Mouse (Mus musculus) midbrain, embryonic 14.5 days (tissue): ENCODE results near the gene Fras1. TPM values are rescaled to one million over a fixed set of nuclear protein-coding genes. Genes with fewer than 3 reads are reported as not detected.

Experiments
- ATAC-seq: fragments of 200-750 bp; cut with Nextera tagmentation; 2 replicates; pipeline ENCODE4 v1.8.0; 2017; ENCODE audit warnings: moderate number of reproducible peaks, moderate library complexity; ENCODE audit not compliant: low FRiP score, low TSS enrichment
- DNase-seq: peaks from one replicate; pipeline ENCODE4 v3.0.0-alpha.2; 2015
- H3K27ac ChIP-seq: fragments of 300-500 bp; sonication (generic); replicated peaks from 2 replicates; pipeline ENCODE4 v1.5.1; 2014; ENCODE audit warnings: mild to moderate bottlenecking, low read depth, low read length, moderate library complexity
- H3K27me3 ChIP-seq: fragments of 300-500 bp; sonication (generic); 2 replicates; pipeline ENCODE4 v1.6.1; 2014; ENCODE audit warnings: low read length, control low read depth, mixed read lengths; ENCODE audit not compliant: control insufficient read depth, insufficient read depth
- H3K36me3 ChIP-seq: fragments of 300-500 bp; sonication (generic); 2 replicates; pipeline ENCODE4 v1.6.1; 2014; ENCODE audit warnings: low read length, control low read depth; ENCODE audit not compliant: control insufficient read depth, insufficient read depth
- H3K4me1 ChIP-seq: fragments of 300-500 bp; sonication (generic); 2 replicates; pipeline ENCODE4 v1.6.1; 2014; ENCODE audit warnings: mild to moderate bottlenecking, antibody characterized with exemption, low read length, control low read depth; ENCODE audit not compliant: control insufficient read depth, insufficient read depth
- H3K4me2 ChIP-seq: fragments of 300-500 bp; sonication (generic); 2 replicates; pipeline ENCODE4 v1.6.1; 2014; ENCODE audit warnings: mild to moderate bottlenecking, low read length, moderate library complexity
- H3K4me3 ChIP-seq: fragments of 300-500 bp; sonication (generic); replicated peaks from 2 replicates; pipeline ENCODE4 v1.5.1; 2014; ENCODE audit warnings: low read depth, low read length
- H3K9ac ChIP-seq: fragments of 300-500 bp; sonication (generic); replicated peaks from 2 replicates; pipeline ENCODE4 v1.6.1; 2014; ENCODE audit warnings: mild to moderate bottlenecking, low read length, moderate library complexity
- H3K9me3 ChIP-seq: fragments of 300-500 bp; sonication (generic); 2 replicates; pipeline ENCODE4 v1.6.1; 2016; ENCODE audit warnings: low read length, control low read depth, mixed read lengths; ENCODE audit not compliant: control insufficient read depth
- WGBS: fragments of 180-500 bp; shearing (Covaris S2); extraction: QIAGEN DNeasy Blood & Tissue Kit; methylation state at CpG from one replicate; pipeline ENCODE4 v1.1.7; 2014; 5-methylcytosine and 5-hydroxymethylcytosine counted together
- polyA plus RNA-seq: library from polyadenylated mRNA; unstranded; fragments of >200 nt; fragmentation: Nextera tagmentation; extraction: Ambion mirVana; gene quantifications from 2 replicates; pipeline ENCODE4 v1.2.1, GENCODE M21; 2014

The Fras1 gene
- polyA plus RNA-seq, 1 experiment from 2014 or later: 7.8 TPM

DNA sequence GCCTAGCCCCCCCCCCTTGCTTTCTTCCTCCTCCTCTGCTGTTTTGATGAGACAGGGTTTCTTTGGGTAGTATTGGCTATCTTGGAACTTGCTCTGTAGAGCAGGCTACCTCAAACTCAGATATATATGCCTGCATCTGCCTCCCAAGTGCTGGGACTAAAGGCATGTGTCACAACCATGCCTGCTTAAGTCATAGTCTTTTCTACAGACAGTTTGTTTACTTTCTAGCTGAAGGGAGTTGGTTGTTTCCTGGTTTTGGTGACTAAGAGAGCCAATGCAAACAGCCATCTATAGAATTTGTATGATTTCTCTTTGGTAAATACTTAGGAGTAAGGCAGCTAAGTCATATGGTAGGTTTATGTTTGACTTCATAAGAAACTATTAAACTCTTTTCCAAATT is 6.5 kb upstream of the Fras1 start:
- Histone ChIP-seq H3K9me3 (no peaks in the 10 kb centered on the region), H3K36me3 (no peaks in the 10 kb centered on the region), H3K4me2 (no peak overlapping the region), H3K27ac (no peak overlapping the region), H3K27me3 (0 out of 2 replicates have a peak, but pooled peaks cover 3% of the 10 kb centered on the region), H3K4me3 (no peak overlapping the region), H3K9ac (no peak overlapping the region), H3K4me1 (no peaks in the 10 kb centered on the region)
- ATAC-seq (no peak), DNase-seq (no peak)

DNA sequence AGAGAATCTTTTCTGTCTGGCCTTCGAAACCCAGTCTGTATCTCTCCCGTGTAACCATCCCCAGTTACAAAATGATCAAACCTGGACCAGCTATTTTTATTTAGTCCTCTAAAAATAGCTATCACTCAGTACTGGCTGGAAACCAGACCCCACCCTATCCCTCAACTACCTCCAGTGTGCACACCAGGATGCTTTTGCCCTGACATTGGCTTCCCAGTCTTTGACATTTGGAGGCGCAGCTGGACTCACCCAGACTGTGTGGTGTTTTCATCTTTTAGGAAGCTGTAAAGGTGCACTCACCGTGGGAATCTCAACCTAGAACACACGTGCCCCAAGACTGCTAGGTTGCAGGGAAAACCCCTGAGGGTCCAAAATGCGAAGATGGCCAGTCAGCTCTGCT is 649 bp upstream of the Fras1 start:
- peak overlapping the region; percentile 45; the same call in 1 of the 2 replicates for H3K27ac ChIP-seq

DNA sequence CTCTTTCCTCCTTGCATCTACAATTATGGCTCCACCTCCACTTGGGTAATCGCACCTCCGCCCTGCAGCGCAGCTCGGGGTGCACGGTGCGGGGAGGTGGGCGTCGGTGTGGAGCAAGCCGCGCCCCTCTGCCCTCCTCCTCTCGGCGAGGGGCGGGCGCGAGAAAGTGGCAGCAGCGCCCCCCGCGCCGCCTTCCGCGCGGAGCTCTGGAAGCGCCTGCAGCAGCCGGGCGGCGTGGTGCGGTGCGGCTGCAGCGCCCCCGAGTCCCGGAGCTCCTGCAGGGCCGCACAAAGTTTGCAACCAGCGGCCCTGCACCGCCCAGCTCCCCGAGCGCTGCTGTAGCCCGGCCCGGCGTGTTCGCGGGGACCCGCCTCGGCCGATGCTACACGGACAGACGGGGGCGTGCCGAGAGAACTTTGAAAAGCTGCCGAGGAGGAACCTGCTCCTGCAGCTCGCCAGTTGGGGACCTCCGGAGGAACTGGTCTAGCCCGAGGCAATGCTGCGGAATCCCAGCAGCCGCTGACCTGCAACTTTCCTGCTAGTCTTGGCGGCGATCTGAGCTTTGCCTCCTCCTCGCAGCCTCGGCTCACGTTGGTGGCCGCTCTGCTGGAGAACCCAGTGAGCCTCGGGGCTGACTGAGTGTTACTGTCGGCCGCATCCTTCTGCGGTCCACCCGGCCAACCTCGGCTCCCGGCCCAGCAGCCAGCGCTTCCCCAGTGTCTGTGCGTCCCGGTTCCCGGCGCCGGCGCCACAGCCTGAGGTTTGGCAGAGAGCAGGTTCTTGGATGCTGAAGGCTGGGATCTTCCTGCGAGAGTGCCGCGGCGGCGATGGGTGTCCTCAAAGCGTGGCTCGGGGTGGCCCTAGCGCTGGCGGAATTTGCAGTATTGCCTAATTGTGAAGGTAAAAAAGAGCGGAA is 489 bp downstream of the Fras1 start:
- peak; percentile 84 for ATAC-seq
- peaks cover 19% of the 10 kb centered on the region for H3K4me1 ChIP-seq
- under 1% methylated on average over 84 of the region's 84 CpGs for WGBS
- H3K9me3 ChIP-seq: no peaks in the 10 kb centered on the region
- 0 out of 2 replicates have a peak, but pooled peaks cover 3% of the 10 kb centered on the region for H3K27me3 ChIP-seq
- H3K9ac ChIP-seq: peak overlapping the region; percentile 65
- H3K4me2 ChIP-seq: peak overlapping the region; percentile 99
- H3K4me3 ChIP-seq: peak overlapping the region; percentile 61
- peak; percentile 87 for DNase-seq
- peak overlapping the region; percentile 45 for H3K27ac ChIP-seq
- H3K36me3 ChIP-seq: no peaks in the 10 kb centered on the region

More for the DNA sequence above, 649 bp upstream of the Fras1 start:
- H3K4me2 ChIP-seq: peak overlapping the region; percentile 99
- no peaks in the 10 kb centered on the region for H3K9me3 ChIP-seq
- peaks cover 19% of the 10 kb centered on the region for H3K4me1 ChIP-seq
- 0 out of 2 replicates have a peak, but pooled peaks cover 3% of the 10 kb centered on the region for H3K27me3 ChIP-seq
- H3K36me3 ChIP-seq: no peaks in the 10 kb centered on the region
- peak; percentile 4; the same call in 1 of the 2 replicates for ATAC-seq
- DNase-seq: no peak
- peak overlapping the region; percentile 65 for H3K9ac ChIP-seq
- WGBS: 35% methylated on average over 6 of the region's 6 CpGs
- H3K4me3 ChIP-seq: peak overlapping the region; percentile 61

DNA sequence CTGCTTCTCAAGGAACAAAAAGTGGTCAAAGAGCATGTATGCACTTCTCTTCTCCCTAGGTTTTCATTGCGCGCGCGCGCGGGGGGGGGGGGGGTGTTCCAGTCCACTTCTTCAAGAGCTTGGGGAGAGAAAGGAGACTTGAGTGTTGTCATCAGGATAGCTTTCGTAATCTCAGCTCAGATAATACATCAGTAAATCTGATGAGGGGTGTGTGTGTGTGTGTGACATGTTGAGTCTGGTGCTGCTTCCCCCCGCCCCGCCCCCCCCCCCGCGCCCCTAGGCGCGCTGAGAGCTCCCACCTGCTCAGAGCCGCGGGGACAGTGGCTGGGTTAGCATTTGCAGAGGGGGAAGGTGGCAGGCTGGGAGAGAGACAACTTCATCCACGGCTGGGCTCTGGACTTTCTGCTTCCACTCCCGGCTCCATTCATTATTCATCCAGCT is 1.7 kb downstream of the Fras1 start:
- no peak for ATAC-seq
- WGBS: 2% methylated on average over 14 of the region's 17 CpGs
- peak overlapping the region; percentile 65 for H3K9ac ChIP-seq
- 0 out of 2 replicates have a peak, but pooled peaks cover 3% of the 10 kb centered on the region for H3K27me3 ChIP-seq
- no peak overlapping the region for H3K27ac ChIP-seq
- no peaks in the 10 kb centered on the region for H3K9me3 ChIP-seq
- H3K36me3 ChIP-seq: no peaks in the 10 kb centered on the region
- peaks cover 19% of the 10 kb centered on the region for H3K4me1 ChIP-seq
- peak; percentile 43 for DNase-seq
- peak overlapping the region; percentile 99 for H3K4me2 ChIP-seq
- H3K4me3 ChIP-seq: peak overlapping the region; percentile 61

DNA sequence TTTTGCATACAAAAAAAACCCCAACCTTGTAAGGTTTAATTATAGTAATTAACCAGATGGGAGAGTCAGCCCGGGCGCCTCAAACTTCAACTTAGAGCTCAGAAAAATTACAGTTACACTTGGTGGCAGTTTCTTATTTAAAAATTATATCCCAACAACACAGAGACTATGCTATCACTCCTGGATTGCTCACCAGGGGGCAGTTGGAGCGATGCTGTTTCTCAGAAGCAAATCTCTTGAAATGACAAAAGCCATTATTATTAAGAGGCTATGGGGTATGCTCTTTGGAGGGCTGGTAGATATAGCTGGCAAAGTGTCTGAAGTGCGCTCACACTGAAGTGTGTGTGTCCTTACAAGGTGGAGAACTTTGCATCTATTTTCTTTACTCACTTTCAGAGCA is 2.5 kb downstream of the Fras1 start:
- no peak for ATAC-seq
- Histone ChIP-seq H3K36me3 (no peaks in the 10 kb centered on the region), H3K4me3 (no peak overlapping the region; the same call in 1 of the 2 replicates), H3K27ac (no peak overlapping the region), H3K9me3 (no peaks in the 10 kb centered on the region), H3K9ac (no peak overlapping the region), H3K4me2 (peak overlapping the region; percentile 99), H3K4me1 (peaks cover 19% of the 10 kb centered on the region), H3K27me3 (0 out of 2 replicates have a peak, but pooled peaks cover 3% of the 10 kb centered on the region)
- peak; percentile 59 for DNase-seq
- 64% methylated on average over 4 of the region's 4 CpGs for WGBS

DNA sequence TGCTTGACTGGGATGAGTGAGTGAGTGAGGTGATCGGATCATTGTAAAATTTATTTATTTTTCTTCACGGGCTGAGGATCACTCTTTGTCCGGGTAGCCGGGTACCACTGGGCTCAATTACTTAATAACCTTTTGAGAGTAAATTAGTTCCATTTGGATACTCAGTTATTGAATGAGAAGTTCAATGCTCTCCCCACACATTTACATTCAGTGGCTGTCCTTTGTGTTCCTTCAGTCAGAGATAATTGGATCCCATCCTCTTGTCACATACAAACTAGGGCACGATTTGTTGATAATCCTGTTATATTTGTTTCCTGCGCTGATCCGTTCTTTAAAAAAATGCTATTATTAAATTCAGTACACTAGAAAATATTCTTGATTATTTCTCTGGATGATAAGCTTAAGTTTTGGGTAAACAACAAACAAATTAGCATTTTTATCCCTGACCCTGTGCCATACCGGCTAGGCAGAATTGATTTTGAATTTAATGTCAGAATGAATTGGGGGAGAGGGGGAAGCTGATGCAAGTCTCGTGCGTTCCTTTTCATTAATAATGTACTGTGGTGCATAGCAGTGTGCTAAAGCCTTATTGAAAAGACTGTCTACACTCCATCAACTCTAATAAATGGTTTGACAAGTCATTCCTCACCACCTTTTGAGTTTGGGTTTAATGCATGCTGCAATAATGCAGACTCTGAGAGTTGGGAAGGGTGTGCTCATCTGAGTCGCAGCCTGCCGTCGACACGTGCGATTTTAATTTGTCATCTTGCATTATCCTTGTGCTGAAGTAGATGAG is 12.6 kb downstream of the Fras1 start:
- H3K9me3 ChIP-seq: no peaks in the 10 kb centered on the region
- peak overlapping the region; percentile 21; the same call in 1 of the 2 replicates for H3K4me2 ChIP-seq
- WGBS: 29% methylated on average over 15 of the region's 15 CpGs
- no peak overlapping the region for H3K4me3 ChIP-seq
- H3K4me1 ChIP-seq: 0 out of 2 replicates have a peak, but pooled peaks cover 6% of the 10 kb centered on the region
- no peak overlapping the region for H3K9ac ChIP-seq
- no peak overlapping the region for H3K27ac ChIP-seq
- H3K27me3 ChIP-seq: no peaks in the 10 kb centered on the region
- ATAC-seq (no peak; the same call in 1 of the 2 replicates), DNase-seq (peak; percentile 45)
- H3K36me3 ChIP-seq: no peaks in the 10 kb centered on the region

DNA sequence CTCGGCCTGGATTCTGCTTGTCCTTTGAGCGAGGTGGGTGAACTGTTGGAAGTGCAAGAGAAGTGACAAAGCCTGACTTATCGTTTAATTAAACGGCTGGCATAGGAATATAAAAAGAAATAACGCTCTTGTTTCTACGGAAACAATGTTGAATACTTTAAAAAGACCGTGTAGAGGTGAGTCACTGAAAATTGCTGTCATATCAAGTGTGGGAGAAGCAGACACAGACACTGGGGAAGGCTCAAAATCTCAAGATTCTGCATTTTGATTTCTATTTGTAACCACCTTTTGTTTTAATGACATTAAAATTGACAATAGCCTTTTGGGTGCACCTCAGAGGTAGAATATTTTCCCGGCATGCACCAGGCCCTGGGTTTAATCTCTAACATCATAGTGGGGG is 14.6 kb downstream of the Fras1 start:
- ATAC-seq: no peak
- H3K36me3 ChIP-seq: no peaks in the 10 kb centered on the region

DNA sequence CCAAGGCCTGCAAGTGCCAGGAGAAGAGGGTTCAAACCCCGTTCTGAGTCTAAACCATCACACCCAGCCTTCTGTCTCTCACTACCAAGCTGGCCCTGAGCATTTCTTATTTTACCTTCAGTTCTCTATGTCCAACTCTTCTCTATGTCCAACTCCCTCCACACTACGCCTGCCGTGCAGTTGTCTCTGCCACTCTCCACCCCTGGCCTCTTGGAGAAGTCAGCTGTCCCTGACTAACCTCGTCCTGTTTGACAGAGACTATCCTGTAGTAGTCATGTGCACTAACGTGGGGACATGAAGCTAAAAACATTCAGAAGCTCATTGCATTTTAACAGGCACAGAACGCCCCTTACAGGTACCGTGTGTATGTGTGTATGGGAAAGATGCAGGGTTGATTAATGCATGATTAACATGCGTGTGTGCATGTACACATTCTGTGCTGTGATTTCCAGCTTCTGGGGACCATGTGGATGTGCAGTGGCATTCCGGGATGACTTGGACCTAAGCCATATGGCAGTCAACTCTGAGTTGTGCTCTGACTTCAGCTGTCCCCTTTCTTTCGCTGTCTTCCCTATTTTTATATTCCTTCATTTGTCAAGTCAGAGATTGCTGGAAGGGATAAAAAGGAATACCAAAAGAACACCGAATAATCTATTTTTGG is 16.3 kb downstream of the Fras1 start:
- Histone ChIP-seq H3K9ac (no peak overlapping the region), H3K36me3 (no peaks in the 10 kb centered on the region), H3K27me3 (no peaks in the 10 kb centered on the region), H3K9me3 (no peaks in the 10 kb centered on the region), H3K4me2 (no peak overlapping the region), H3K27ac (no peak overlapping the region), H3K4me3 (no peak overlapping the region), H3K4me1 (0 out of 2 replicates have a peak, but pooled peaks cover 6% of the 10 kb centered on the region)
- DNase-seq (no peak), ATAC-seq (no peak)
- 91% methylated on average over 11 of the region's 11 CpGs for WGBS

More for the DNA sequence above, 14.6 kb downstream of the Fras1 start:
- no peak overlapping the region for H3K9ac ChIP-seq
- DNase-seq: no peak
- no peaks in the 10 kb centered on the region for H3K27me3 ChIP-seq
- WGBS: 84% methylated on average over 8 of the region's 8 CpGs
- H3K4me3 ChIP-seq: no peak overlapping the region
- no peak overlapping the region for H3K4me2 ChIP-seq
- 0 out of 2 replicates have a peak, but pooled peaks cover 6% of the 10 kb centered on the region for H3K4me1 ChIP-seq
- no peaks in the 10 kb centered on the region for H3K9me3 ChIP-seq
- H3K27ac ChIP-seq: no peak overlapping the region
